Mouse (Mus musculus) MEL (cell line): ENCODE measurements around the gene Npas4.

Experiments
- BHLHE40 ChIP-seq: IDR thresholded peaks from 2 replicates; pipeline ENCODE4 v1.6.1; 2012; ENCODE audit warnings: low read depth, mild to moderate bottlenecking, inconsistent platforms, low read length, improper control_type of control experiment, borderline replicate concordance
- CHD1 ChIP-seq: IDR thresholded peaks from 2 replicates; pipeline ENCODE4 v1.6.1; 2012; ENCODE audit warnings: low read depth, mild to moderate bottlenecking, inconsistent platforms, low read length, improper control_type of control experiment
- CTCF ChIP-seq, 3 experiments: IDR thresholded peaks in 2 of 3; conservative IDR thresholded peaks in 1 of 3; 2 replicates each; pipeline ENCODE4 v1.5.1; 2011 to 2012; ENCODE audit warnings: low read length in 3 of 3, low read depth in 2 of 3, mild to moderate bottlenecking in 2 of 3, improper control_type of control experiment in 1 of 3, inconsistent platforms in 1 of 3, mixed read lengths in 1 of 3, moderate library complexity in 1 of 3; ENCODE audit not compliant: control insufficient read depth in 1 of 3, insufficient read depth in 1 of 3, poor library complexity in 1 of 3, severe bottlenecking in 1 of 3
- ELF1 ChIP-seq: IDR thresholded peaks from 2 replicates; pipeline ENCODE4 v1.6.1; 2014; ENCODE audit warnings: low read depth, mild to moderate bottlenecking, inconsistent platforms, low read length, improper control_type of control experiment, moderate library complexity
- EP300 ChIP-seq, 2 experiments: IDR thresholded peaks; 2 replicates each; pipeline ENCODE4 v1.6.1; 2011; ENCODE audit warnings: improper control_type of control experiment in 2 of 2, low read length in 2 of 2, low read depth in 1 of 2, mild to moderate bottlenecking in 1 of 2
- HCFC1 ChIP-seq: IDR thresholded peaks from 2 replicates; pipeline ENCODE4 v1.6.1; 2012; ENCODE audit warnings: low read depth, mild to moderate bottlenecking, inconsistent platforms, low read length, improper control_type of control experiment, moderate library complexity
- MYC ChIP-seq: IDR thresholded peaks from 2 replicates; pipeline ENCODE4 v1.6.1; 2011; ENCODE audit warnings: low read depth, mild to moderate bottlenecking, low read length, improper control_type of control experiment, moderate library complexity
- NELFE ChIP-seq: IDR thresholded peaks from 2 replicates; pipeline ENCODE4 v1.6.1; 2011; ENCODE audit warnings: low read depth, low read length, improper control_type of control experiment
- POLR2A ChIP-seq, 2 experiments: IDR thresholded peaks; 2 replicates each; pipeline ENCODE4 v1.6.1; 2011 to 2012; ENCODE audit warnings: low read length in 2 of 2, mild to moderate bottlenecking in 2 of 2, control low read depth in 1 of 2, improper control_type of control experiment in 1 of 2, low read depth in 1 of 2, moderate library complexity in 1 of 2; ENCODE audit not compliant: control insufficient read depth in 1 of 2, insufficient read depth in 1 of 2, poor library complexity in 1 of 2
- RCOR1 ChIP-seq: IDR thresholded peaks from 2 replicates; pipeline ENCODE4 v1.6.1; 2012; ENCODE audit warnings: low read depth, mild to moderate bottlenecking, inconsistent platforms, low read length, improper control_type of control experiment
- TAL1 ChIP-seq: IDR thresholded peaks from 2 replicates; pipeline ENCODE4 v1.6.1; 2012; ENCODE audit warnings: mild to moderate bottlenecking, inconsistent platforms, low read length, moderate library complexity, mixed read lengths
- TCF12 ChIP-seq: IDR thresholded peaks from 2 replicates; pipeline ENCODE4 v1.6.1; 2014; ENCODE audit warnings: low read depth, mild to moderate bottlenecking, inconsistent platforms, low read length, improper control_type of control experiment, moderate library complexity
- UBTF ChIP-seq: IDR thresholded peaks from 2 replicates; pipeline ENCODE4 v1.6.1; 2012; ENCODE audit warnings: low read depth, mild to moderate bottlenecking, inconsistent platforms, low read length, improper control_type of control experiment, moderate library complexity, borderline replicate concordance; ENCODE audit not compliant: insufficient read depth
- ZMIZ1 ChIP-seq: IDR thresholded peaks from 2 replicates; pipeline ENCODE4 v1.6.1; 2012; ENCODE audit warnings: low read depth, mild to moderate bottlenecking, inconsistent platforms, low read length, improper control_type of control experiment, moderate library complexity

DNA sequence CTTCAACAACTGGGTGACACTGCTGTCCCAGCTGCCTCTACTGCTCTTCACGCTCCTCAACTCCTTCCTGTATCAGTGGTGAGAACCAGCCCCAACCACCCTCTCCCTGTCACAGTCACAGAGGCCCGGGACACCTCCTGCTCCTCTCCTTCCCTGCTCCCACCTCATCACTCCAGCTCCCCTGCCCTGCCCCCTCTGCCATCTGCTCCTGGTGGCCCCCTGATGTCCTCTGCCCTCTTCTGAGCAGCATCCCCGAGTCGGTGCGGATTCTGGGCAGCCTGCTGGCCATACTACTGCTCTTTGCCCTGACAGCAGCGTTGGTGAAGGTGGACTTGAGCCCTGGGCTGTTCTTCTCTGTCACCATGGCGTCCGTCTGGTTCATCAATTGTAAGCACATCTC, 36.0 kb upstream of the Npas4 start:
- no peak for TF ChIP-seq ZMIZ1
- TF ChIP-seq NELFE = no peak
- TF ChIP-seq MYC = no peak
- no peak for TF ChIP-seq HCFC1
- no peak for TF ChIP-seq CTCF (IDR thresholded peaks at IDR 0.05 in 2 of 3, conservative IDR thresholded peaks at IDR 0.05 in 1 of 3; ENCODE audit: control insufficient read depth in 1 of 3, insufficient read depth in 1 of 3, low read depth in 2 of 3, low read length in 3 of 3, poor library complexity in 1 of 3, severe bottlenecking in 1 of 3)
- no peak for TF ChIP-seq TAL1
- no peak for TF ChIP-seq POLR2A (IDR thresholded peaks at IDR 0.05; ENCODE audit: control insufficient read depth in 1 of 2, insufficient read depth in 1 of 2, low read depth in 1 of 2, low read length in 2 of 2, poor library complexity in 1 of 2)
- no peak for TF ChIP-seq UBTF
- no peak for TF ChIP-seq EP300 (IDR thresholded peaks at IDR 0.05; ENCODE audit: low read depth in 1 of 2, low read length in 2 of 2)
- no peak for TF ChIP-seq TCF12
- TF ChIP-seq CHD1 = no peak
- no peak for TF ChIP-seq ELF1
- TF ChIP-seq BHLHE40 = no peak
- TF ChIP-seq RCOR1 = no peak
